Mouse (Mus musculus) liver (tissue): ENCODE measurements around the gene Actrt2.

Experiments
- DNase-seq: peaks from one replicate; pipeline ENCODE4 v3.0.0-alpha.2; 2020; ENCODE audit warnings: mixed read lengths

Gene Actrt2

GRCm38 (mm10) chr4:154667767-154668166, at the start of gene Actrt2:
Gene Actrt2, minus strand, starts transcription at chr4:154667867.
- no peak for DNase-seq

- DNase-seq: no peak
Measured at GRCm38 (mm10) chr4:154709391-154710107, 41.9 kb upstream of the Actrt2 start.

GRCm38 (mm10) chr4:154708811-154709210, 41.1 kb upstream of the Actrt2 start:
- no peak for DNase-seq

GRCm38 (mm10) chr4:154708223-154708622, 40.6 kb upstream of the Actrt2 start:
- no peak for DNase-seq

- DNase-seq: no peak
Measured at GRCm38 (mm10) chr4:154707521-154707920, 39.9 kb upstream of the Actrt2 start.

GRCm38 (mm10) chr4:154706442-154706841, 38.8 kb upstream of the Actrt2 start:
- no peak for DNase-seq

GRCm38 (mm10) chr4:154705681-154706080, 38.0 kb upstream of the Actrt2 start:
- no peak for DNase-seq

- DNase-seq: no peak
Measured at GRCm38 (mm10) chr4:154705056-154705455, 37.4 kb upstream of the Actrt2 start.

- DNase-seq: no peak
Measured at GRCm38 (mm10) chr4:154704591-154704990, 36.9 kb upstream of the Actrt2 start.

GRCm38 (mm10) chr4:154703426-154704070, 35.9 kb upstream of the Actrt2 start:
- no peak for DNase-seq

- DNase-seq: no peak
Measured at GRCm38 (mm10) chr4:154702931-154703330, 35.3 kb upstream of the Actrt2 start.

GRCm38 (mm10) chr4:154702186-154702585, 34.5 kb upstream of the Actrt2 start:
- DNase-seq: no peak

GRCm38 (mm10) chr4:154700921-154701412, 33.3 kb upstream of the Actrt2 start:
- DNase-seq: no peak

GRCm38 (mm10) chr4:154700436-154700835, 32.8 kb upstream of the Actrt2 start:
- no peak for DNase-seq

- DNase-seq: no peak
Measured at GRCm38 (mm10) chr4:154699236-154699635, 31.6 kb upstream of the Actrt2 start.

- no peak for DNase-seq
Measured at GRCm38 (mm10) chr4:154698631-154699030, 31.0 kb upstream of the Actrt2 start.

- DNase-seq: no peak
Measured at GRCm38 (mm10) chr4:154698021-154698590, 30.4 kb upstream of the Actrt2 start.

- DNase-seq: no peak
Measured at GRCm38 (mm10) chr4:154697476-154697875, 29.8 kb upstream of the Actrt2 start.

- DNase-seq: no peak
Measured at GRCm38 (mm10) chr4:154696552-154696951, 28.9 kb upstream of the Actrt2 start.

- no peak for DNase-seq
Measured at GRCm38 (mm10) chr4:154696146-154696545, 28.5 kb upstream of the Actrt2 start.

- DNase-seq: no peak
Measured at GRCm38 (mm10) chr4:154694361-154694760, 26.7 kb upstream of the Actrt2 start.

GRCm38 (mm10) chr4:154693348-154694015, 25.8 kb upstream of the Actrt2 start:
- no peak for DNase-seq

- no peak for DNase-seq
Measured at GRCm38 (mm10) chr4:154683068-154683752, 15.5 kb upstream of the Actrt2 start.
